Mouse (Mus musculus): ENCODE measurements around the gene AI837181. TPM values are rescaled to one million over a fixed set of nuclear protein-coding genes. Genes with fewer than 3 reads are reported as not detected.

Gene AI837181
- polyA plus RNA-seq, 1 experiment: 47.2 TPM

DNA sequence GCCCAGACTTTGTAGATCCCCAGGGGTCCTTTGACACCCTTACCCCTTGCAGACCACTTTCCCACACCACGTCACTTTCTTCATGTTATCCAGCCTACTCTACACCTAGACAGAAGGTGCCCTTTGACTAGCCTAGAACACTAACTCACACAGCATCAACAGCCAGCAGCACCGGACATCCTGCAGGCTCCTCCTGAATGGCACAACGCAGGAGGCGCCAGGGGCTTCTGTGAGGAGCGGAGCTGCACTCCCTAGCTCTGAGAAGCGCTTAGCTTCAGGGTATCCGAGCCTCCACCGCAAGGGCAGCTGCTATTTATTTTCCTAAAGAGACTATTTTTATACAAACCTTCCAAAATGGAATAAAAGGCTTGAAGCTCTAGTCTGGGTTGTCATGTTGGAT is 30.6 kb downstream of the AI837181 start:
- peak overlapping the region; percentile 70 for H3K4me3 ChIP-seq (ENCODE audit: insufficient read depth, low read length)
- no peak for TF ChIP-seq CTCF (IDR thresholded peaks at IDR 0.05; ENCODE audit: borderline replicate concordance, insufficient read depth, low read length)
- TF ChIP-seq POLR2A (IDR thresholded peaks at IDR 0.05; ENCODE audit: low read depth, low read length): no peak
- no peak overlapping the region for H3K27ac ChIP-seq (ENCODE audit: insufficient read depth, low read length)
- H3K4me1 ChIP-seq (ENCODE audit: control insufficient read depth, insufficient read depth, low read length): peaks cover 14% of the 10 kb centered on the region; the same call in 1 of the 2 replicates

DNA sequence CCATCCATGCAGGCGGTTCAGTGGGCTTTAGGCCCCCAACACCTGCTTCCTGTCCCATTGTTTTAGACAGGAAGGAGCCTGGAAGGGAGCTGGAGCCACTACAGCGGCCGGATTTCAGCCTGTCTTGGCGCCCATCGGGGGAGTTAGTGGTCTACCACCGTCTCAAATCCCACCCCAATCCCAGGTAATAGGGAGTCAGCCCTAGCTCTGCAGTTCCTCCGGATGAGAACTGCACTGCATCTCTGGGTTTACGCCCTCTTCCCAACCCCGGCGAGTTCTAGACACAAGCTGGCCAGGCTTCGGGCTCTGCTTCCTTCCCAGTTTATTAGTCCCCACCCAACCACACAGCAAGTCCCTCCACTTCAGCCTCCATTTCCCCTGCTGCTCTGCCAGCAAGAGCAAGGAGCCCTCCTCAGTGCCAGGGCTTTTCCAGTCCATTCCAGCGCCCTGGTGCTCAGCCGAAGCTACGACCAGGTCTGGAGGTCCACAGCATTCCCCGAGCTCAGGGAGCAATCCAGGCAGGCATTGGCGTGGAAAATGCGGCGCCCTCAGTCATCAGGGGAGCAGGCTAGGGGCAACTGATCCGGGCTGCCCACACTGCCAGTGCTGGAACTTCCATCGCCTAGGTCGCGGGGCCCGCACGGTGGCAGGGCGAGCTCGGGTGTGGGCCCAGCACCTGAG is 31.4 kb downstream of the AI837181 start:
- Histone ChIP-seq H3K27ac (ENCODE audit: insufficient read depth, low read length) (peak overlapping the region; percentile 66; the same call in 1 of the 2 replicates), H3K4me1 (ENCODE audit: control insufficient read depth, insufficient read depth, low read length) (peaks cover 16% of the 10 kb centered on the region; the same call in 1 of the 2 replicates), H3K4me3 (ENCODE audit: insufficient read depth, low read length) (peak overlapping the region; percentile 70)
- TF ChIP-seq POLR2A (IDR thresholded peaks at IDR 0.05; ENCODE audit: low read depth, low read length): peak; percentile 1; the same call in 1 of the 2 replicates
- no peak for TF ChIP-seq CTCF (IDR thresholded peaks at IDR 0.05; ENCODE audit: borderline replicate concordance, insufficient read depth, low read length)

DNA sequence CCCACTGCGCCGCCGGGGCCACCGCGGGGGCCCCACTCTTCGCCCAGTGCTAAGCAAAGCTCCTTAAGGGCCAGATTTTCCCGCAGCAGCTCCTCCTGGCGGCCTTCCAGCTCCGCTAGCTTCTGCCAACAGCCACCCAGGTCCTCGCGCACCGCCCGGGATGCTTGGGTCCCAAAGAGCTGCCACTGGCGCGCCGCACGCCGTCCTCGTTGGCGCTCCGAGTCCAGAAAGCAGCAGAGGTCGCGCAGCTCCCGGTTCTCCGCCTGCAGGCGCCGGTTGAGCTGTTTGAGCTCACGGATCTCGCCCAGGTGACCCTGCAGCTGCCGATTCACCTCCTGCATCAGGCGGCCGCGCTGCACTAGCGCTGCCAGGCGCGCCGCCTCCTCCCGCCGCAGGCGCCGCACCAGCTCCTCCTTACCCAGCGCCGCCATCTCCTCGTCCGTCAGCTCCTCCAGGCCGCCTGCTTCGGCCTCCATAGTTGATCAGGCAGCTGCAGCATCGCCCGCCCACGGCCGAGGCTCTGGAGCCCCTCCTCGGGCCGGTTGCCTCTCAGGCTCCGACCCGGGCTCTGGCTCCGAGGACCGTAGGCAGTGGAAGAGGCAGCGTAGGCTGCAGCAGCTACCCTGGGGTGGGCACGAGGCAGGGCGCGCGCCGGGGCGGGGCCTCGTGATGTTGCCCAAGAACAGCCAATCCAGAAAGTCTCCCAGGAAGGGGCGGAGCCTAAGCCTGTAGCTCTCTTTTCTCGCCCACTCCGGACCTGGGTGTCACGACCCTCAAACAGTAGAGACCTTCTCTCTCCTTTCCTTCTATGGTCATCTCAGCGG is 32.2 kb downstream of the AI837181 start:
- peaks cover 21% of the 10 kb centered on the region; the same call in 1 of the 2 replicates for H3K4me1 ChIP-seq (ENCODE audit: control insufficient read depth, insufficient read depth, low read length)
- TF ChIP-seq POLR2A (IDR thresholded peaks at IDR 0.05; ENCODE audit: low read depth, low read length) (peak; percentile 95), CTCF (IDR thresholded peaks at IDR 0.05; ENCODE audit: borderline replicate concordance, insufficient read depth, low read length) (no peak)
- H3K4me3 ChIP-seq (ENCODE audit: insufficient read depth, low read length): peak overlapping the region; percentile 70
- H3K27ac ChIP-seq (ENCODE audit: insufficient read depth, low read length): peak overlapping the region; percentile 66

DNA sequence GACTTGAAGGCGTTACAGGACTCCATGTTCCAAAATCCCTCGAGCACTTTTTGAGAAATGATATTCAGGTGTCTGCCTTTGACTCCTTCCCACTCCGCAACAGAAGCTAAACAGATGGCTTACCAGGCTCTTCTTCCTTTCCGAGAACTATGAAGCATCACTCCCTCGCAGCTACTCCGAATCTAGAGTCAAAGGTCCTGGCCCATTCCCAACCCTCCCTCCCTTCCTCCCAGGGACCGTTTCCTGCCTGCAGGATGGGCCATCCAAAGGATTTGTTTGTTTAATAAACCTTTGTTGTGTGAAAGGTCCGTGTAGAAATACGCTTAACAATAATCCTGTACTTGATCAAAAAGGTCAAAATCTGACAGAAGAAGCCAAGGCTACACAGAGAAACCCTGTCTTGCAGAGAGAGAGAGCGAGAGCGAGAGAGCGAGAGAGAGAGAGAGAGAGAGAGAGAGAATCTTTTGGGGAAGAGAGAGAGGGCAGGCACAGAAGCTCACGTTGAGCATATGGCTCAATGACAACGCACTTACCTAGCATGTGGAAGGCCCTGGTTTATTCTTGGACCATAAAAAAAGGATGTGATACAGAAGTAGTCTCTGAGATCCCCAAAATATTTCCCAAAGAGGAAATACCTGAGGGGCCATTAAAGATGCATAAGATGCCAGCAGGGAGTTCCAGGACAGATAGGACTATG is 33.0 kb downstream of the AI837181 start, which contains the start of gene Ccdc85b:
Gene Ccdc85b (minus strand): TSS at position 149 of the 697 bp plus-strand sequence.
- H3K27ac ChIP-seq (ENCODE audit: insufficient read depth, low read length): peak within 1 kb of the TSS; percentile 66
- TF ChIP-seq POLR2A (IDR thresholded peaks at IDR 0.05; ENCODE audit: low read depth, low read length) (no peak), CTCF (IDR thresholded peaks at IDR 0.05; ENCODE audit: borderline replicate concordance, insufficient read depth, low read length) (no peak)
- H3K4me1 ChIP-seq (ENCODE audit: control insufficient read depth, insufficient read depth, low read length): peaks cover 21% of the 10 kb centered on the region; the same call in 1 of the 2 replicates
- peak within 1 kb of the TSS; percentile 70 for H3K4me3 ChIP-seq (ENCODE audit: insufficient read depth, low read length)

DNA sequence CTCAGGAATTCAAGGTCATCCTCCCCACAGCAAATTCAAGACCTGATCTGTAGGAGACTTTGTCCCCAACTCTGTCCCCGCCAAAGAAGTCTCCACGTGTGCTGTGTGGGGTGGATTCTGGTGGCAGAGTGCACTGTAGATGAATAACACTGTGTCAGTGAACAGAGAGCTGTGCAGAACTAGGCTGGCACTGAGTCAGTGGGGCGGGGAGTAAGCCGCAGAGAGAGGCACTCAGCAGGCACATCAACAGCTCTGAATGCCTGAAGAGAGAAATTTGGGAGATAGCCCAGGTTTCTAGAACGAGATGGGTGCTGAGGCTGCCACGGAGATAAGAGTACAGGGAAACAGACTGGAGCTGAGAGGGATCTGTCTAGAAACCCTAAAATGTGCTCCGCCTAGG is 34.1 kb downstream of the AI837181 start:
- H3K4me1 ChIP-seq (ENCODE audit: control insufficient read depth, insufficient read depth, low read length): peaks cover 21% of the 10 kb centered on the region; the same call in 1 of the 2 replicates
- no peak overlapping the region for H3K27ac ChIP-seq (ENCODE audit: insufficient read depth, low read length)
- TF ChIP-seq CTCF (IDR thresholded peaks at IDR 0.05; ENCODE audit: borderline replicate concordance, insufficient read depth, low read length) (no peak), POLR2A (IDR thresholded peaks at IDR 0.05; ENCODE audit: low read depth, low read length) (no peak)
- no peak overlapping the region for H3K4me3 ChIP-seq (ENCODE audit: insufficient read depth, low read length)

DNA sequence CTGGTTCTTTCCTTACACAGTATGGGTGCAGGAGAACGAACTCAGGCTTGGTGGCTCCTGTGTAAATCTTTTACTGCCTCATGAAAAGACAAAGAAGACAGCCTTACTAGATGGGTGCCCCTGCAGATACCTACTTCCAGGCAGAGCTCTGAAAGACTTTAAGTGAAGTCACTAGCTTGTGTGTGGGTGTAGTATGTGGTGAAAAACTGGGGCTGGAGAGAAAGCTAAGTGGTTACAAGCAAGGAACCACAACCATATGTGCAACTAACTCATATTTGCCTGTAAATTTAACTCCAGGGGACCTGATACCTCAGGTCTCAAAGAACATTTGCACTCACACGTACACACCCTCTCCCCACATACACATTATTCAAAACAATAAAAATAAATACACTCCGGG is 35.0 kb downstream of the AI837181 start:
- Histone ChIP-seq H3K4me3 (ENCODE audit: insufficient read depth, low read length) (peak overlapping the region; percentile 84; the same call in 1 of the 2 replicates), H3K4me1 (ENCODE audit: control insufficient read depth, insufficient read depth, low read length) (peaks cover 20% of the 10 kb centered on the region; the same call in 1 of the 2 replicates), H3K27ac (ENCODE audit: insufficient read depth, low read length) (peak overlapping the region; percentile 82; the same call in 1 of the 2 replicates)
- TF ChIP-seq POLR2A (IDR thresholded peaks at IDR 0.05; ENCODE audit: low read depth, low read length) (0 out of 2 replicates have a peak, but pooled peaks have one; percentile 20), CTCF (IDR thresholded peaks at IDR 0.05; ENCODE audit: borderline replicate concordance, insufficient read depth, low read length) (no peak)

DNA sequence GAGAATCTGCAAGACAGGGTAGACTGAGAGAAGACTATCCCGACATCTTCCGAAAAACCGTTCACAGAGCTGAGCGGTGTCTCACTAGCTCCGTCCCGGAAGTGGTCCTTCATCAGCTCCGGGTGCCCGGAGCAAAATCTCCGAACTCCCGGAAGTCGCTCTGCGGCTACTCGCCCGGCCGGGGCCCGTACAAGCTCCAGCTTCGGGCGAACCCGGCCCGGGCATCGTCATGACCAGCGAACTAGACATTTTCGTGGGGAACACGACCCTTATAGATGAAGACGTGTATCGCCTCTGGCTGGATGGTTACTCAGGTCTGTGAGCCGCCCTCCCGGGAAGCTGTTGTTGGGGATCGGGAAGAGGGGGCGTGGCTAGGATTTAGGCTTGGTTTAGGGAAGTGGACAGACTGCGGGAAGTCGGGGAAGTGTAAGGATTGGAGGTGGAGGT is 35.5 kb downstream of the AI837181 start, which contains the start of gene Fibp:
Gene Fibp (plus strand): TSS at position 151 of the 447 bp plus-strand sequence.
- Histone ChIP-seq H3K4me1 (ENCODE audit: control insufficient read depth, insufficient read depth, low read length) (peaks cover 16% of the 10 kb centered on the region; the same call in 1 of the 2 replicates), H3K27ac (ENCODE audit: insufficient read depth, low read length) (peak within 1 kb of the TSS; percentile 82), H3K4me3 (ENCODE audit: insufficient read depth, low read length) (peak within 1 kb of the TSS; percentile 84)
- TF ChIP-seq POLR2A (IDR thresholded peaks at IDR 0.05; ENCODE audit: low read depth, low read length) (peak; percentile 85), CTCF (IDR thresholded peaks at IDR 0.05; ENCODE audit: borderline replicate concordance, insufficient read depth, low read length) (no peak)

DNA sequence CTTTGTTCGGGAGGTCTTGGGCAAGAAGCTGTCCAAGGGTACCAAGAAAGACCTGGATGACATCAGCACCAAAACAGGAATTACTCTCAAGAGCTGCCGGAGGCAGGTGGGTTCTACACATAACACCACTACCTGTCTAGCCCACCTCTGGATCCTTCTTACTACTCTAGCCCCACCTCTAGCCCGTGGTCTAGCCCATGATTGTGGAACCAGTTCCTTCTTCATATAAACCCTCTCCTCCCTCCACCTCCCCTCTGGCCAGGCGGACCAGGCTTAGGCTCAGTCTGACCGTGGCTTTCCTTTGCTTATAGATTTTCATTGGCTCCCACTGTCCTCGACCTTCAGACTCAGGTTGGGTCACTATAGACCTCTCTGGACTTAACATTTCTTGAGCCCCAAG is 36.5 kb downstream of the AI837181 start:
- no peak overlapping the region for H3K27ac ChIP-seq (ENCODE audit: insufficient read depth, low read length)
- TF ChIP-seq POLR2A (IDR thresholded peaks at IDR 0.05; ENCODE audit: low read depth, low read length): no peak
- TF ChIP-seq CTCF (IDR thresholded peaks at IDR 0.05; ENCODE audit: borderline replicate concordance, insufficient read depth, low read length): no peak
- H3K4me3 ChIP-seq (ENCODE audit: insufficient read depth, low read length): peak overlapping the region; percentile 84
- peaks cover 14% of the 10 kb centered on the region; the same call in 1 of the 2 replicates for H3K4me1 ChIP-seq (ENCODE audit: control insufficient read depth, insufficient read depth, low read length)

DNA sequence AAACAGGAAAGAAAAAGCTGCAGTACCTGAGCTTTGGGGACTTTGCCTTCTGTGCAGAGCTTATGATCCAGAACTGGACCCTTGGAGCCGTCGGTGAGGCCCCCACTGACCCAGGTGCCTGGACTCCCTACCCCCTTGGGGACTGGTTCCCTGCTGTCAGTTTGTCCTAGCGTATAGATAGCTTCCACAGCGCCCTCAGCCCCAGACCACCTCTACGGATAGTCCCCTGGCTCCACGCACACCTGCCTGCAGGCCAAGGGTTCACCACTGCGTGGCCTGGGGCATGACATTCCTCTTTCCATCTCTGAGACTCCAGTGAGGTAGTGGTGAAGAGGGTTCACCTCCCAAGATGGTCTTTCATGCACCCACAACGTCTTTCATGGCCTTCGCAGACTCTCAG is 38.3 kb downstream of the AI837181 start:
- Histone ChIP-seq H3K4me3 (ENCODE audit: insufficient read depth, low read length) (no peak overlapping the region), H3K27ac (ENCODE audit: insufficient read depth, low read length) (no peak overlapping the region), H3K4me1 (ENCODE audit: control insufficient read depth, insufficient read depth, low read length) (peaks cover 12% of the 10 kb centered on the region)
- TF ChIP-seq POLR2A (IDR thresholded peaks at IDR 0.05; ENCODE audit: low read depth, low read length) (no peak), CTCF (IDR thresholded peaks at IDR 0.05; ENCODE audit: borderline replicate concordance, insufficient read depth, low read length) (no peak)

Measured in embryonic fibroblast, embryonic 13.5 days (primary cell).